Mouse (Mus musculus) testis, adult 2 months (tissue): ENCODE measurements around the gene Trim67.

Experiments
- CTCF ChIP-seq: fragments of 200-500 bp; IDR thresholded peaks from 2 replicates; pipeline ENCODE4 v1.5.1; 2012; ENCODE audit warnings: low read depth, mild to moderate bottlenecking, inconsistent platforms, low read length, moderate library complexity; ENCODE audit not compliant: control insufficient read depth, insufficient read depth, insufficient replicate concordance
- POLR2A ChIP-seq: fragments of 200-500 bp; IDR thresholded peaks from 2 replicates; pipeline ENCODE4 v1.6.1; 2012; ENCODE audit warnings: low read depth, mild to moderate bottlenecking, inconsistent platforms, low read length, moderate library complexity; ENCODE audit not compliant: control insufficient read depth

GRCm38 (mm10) chr8:124755481-124755880 lies 37.4 kb upstream of the Trim67 start:
- TF ChIP-seq CTCF, result no peak
- TF ChIP-seq POLR2A, result no peak
